In genomic region chr12:112873452-112874190, GRCm38 (mm10) we compare ENCODE assay signal across 7 mouse cellular contexts. TPM values are rescaled to one million over a fixed set of nuclear protein-coding genes. Genes with fewer than 3 reads are reported as not detected.
DNase-seq lines count a peak whose midpoint lies in the region; ATAC-seq and TF ChIP-seq lines count a peak whose summit lies in the region.

No protein-coding gene starts in this region.

- TF ChIP-seq EP300 in heart, postnatal 0 days (IDR thresholded peaks at IDR 0.05; ENCODE audit: low read depth), result no peak

- peak; percentile 34; the same call in 1 of the 2 replicates for ATAC-seq in heart, postnatal 0 days (ENCODE audit: insufficient read depth, low read depth)

- TF ChIP-seq CTCF in heart, postnatal 0 days (IDR thresholded peaks at IDR 0.05; ENCODE audit: low read depth), result peak; percentile 73

- WGBS in embryonic facial prominence, embryonic 10.5 days, result 21% methylated on average over 18 of the region's 18 CpGs
- WGBS in heart, postnatal 0 days, result 17% methylated on average over 18 of the region's 18 CpGs

- H3K36me3 ChIP-seq in embryonic facial prominence, embryonic 10.5 days (replicated peaks), result no peaks in the 10 kb centered on the region
- no peaks in the 10 kb centered on the region for H3K36me3 ChIP-seq in heart, postnatal 0 days (replicated peaks; ENCODE audit: control insufficient read depth, insufficient read depth, low read length)

- H3K27me3 ChIP-seq in embryonic facial prominence, embryonic 10.5 days (replicated peaks; ENCODE audit: low read depth, poor library complexity, severe bottlenecking), result peaks cover 96% of the 10 kb centered on the region
- peaks cover 74% of the 10 kb centered on the region for H3K27me3 ChIP-seq in heart, postnatal 0 days (ENCODE audit: control insufficient read depth, insufficient read depth, low read length)

- peak; percentile 77 to 83 for DNase-seq in CD8-positive naive resting alpha-beta T cell, adult 2 months (ENCODE audit: low read depth in 2 of 2, low spot score in 2 of 2)
- DNase-seq in Muller cell, postnatal 12 days (ENCODE audit: inconsistent ontology term), result peak; percentile 50
- DNase-seq in embryonic facial prominence, embryonic 10.5 days (ENCODE audit: low spot score), result peak; percentile 78
- no peak for DNase-seq in heart, postnatal 0 days (ENCODE audit: low spot score)
- peak; percentile 38 to 50 for DNase-seq in layer of hippocampus, adult 8-10 months (ENCODE audit: low spot score in 2 of 2)
- DNase-seq in lung, postnatal 4 days, result peak; percentile 79 to 84
- DNase-seq in right cerebral cortex, postnatal 10 days (ENCODE audit: low spot score in 2 of 2), result peak; percentile 72 to 80

- peak overlapping the region; percentile 44 for H3K4me2 ChIP-seq in heart, postnatal 0 days (ENCODE audit: low read depth, low read length)

- peak overlapping the region; percentile 57 for H3K27ac ChIP-seq in embryonic facial prominence, embryonic 10.5 days (replicated peaks)
- H3K27ac ChIP-seq in heart, postnatal 0 days (ENCODE audit: low read depth), result no peak overlapping the region

- peaks cover 70% of the 10 kb centered on the region for H3K4me1 ChIP-seq in embryonic facial prominence, embryonic 10.5 days
- H3K4me1 ChIP-seq in heart, postnatal 0 days (ENCODE audit: control insufficient read depth, insufficient read depth), result peaks cover 9% of the 10 kb centered on the region; the same call in 1 of the 2 replicates

- H3K9me3 ChIP-seq in embryonic facial prominence, embryonic 10.5 days, result no peaks in the 10 kb centered on the region
- no peaks in the 10 kb centered on the region for H3K9me3 ChIP-seq in heart, postnatal 0 days (replicated peaks; ENCODE audit: control insufficient read depth, low read length)

- peak overlapping the region; percentile 47 for H3K4me3 ChIP-seq in embryonic facial prominence, embryonic 10.5 days
- peak overlapping the region; percentile 1; the same call in 1 of the 2 replicates for H3K4me3 ChIP-seq in heart, postnatal 0 days (ENCODE audit: low read depth, low read length)

- H3K9ac ChIP-seq in heart, postnatal 0 days (replicated peaks; ENCODE audit: low read depth, low read length), result no peak overlapping the region

RNA-seq across cellular contexts. Expression of gene Gpr132, which starts 5.6 kb away (rescaled TPM):
- 0.30 TPM in 1 of 2 replicates, not detected in the other for polyA plus RNA-seq in embryonic facial prominence, embryonic 10.5 days (2016; fragmentation: Nextera tagmentation; extraction: Ambion mirVana)
- total RNA-seq in heart, postnatal 0 days (2014; rRNA removed; ENCODE audit: low replicate concordance), result 0.38 TPM in 1 of 2 replicates, not detected in the other
- polyA plus RNA-seq in heart, postnatal 0 days (2015; fragmentation: Nextera tagmentation; extraction: Ambion mirVana), result 0.04 TPM in 1 of 2 replicates, not detected in the other
- not detected for total RNA-seq in layer of hippocampus, adult 8-10 months (2022)

RNA-seq across cellular contexts. Expression of gene Cdca4, which starts 44.4 kb away (rescaled TPM):
- polyA plus RNA-seq in embryonic facial prominence, embryonic 10.5 days (2016; fragmentation: Nextera tagmentation; extraction: Ambion mirVana), result 180 and 183 TPM in 2 replicates
- total RNA-seq in heart, postnatal 0 days (2014; rRNA removed; ENCODE audit: low replicate concordance), result 27.7 and 32.2 TPM in 2 replicates
- polyA plus RNA-seq in heart, postnatal 0 days (2015; fragmentation: Nextera tagmentation; extraction: Ambion mirVana), result 18.6 and 19.1 TPM in 2 replicates
- total RNA-seq in layer of hippocampus, adult 8-10 months (2022), result 10 to 100 TPM; 10.1 to 12.0 (median 11.1) TPM

RNA-seq across cellular contexts. Expression of gene Jag2, which starts 56.0 kb away (rescaled TPM):
- 4.8 and 5.3 TPM in 2 replicates for polyA plus RNA-seq in embryonic facial prominence, embryonic 10.5 days (2016; fragmentation: Nextera tagmentation; extraction: Ambion mirVana)
- total RNA-seq in heart, postnatal 0 days (2014; rRNA removed; ENCODE audit: low replicate concordance), result 22.7 and 58.5 TPM in 2 replicates
- polyA plus RNA-seq in heart, postnatal 0 days (2015; fragmentation: Nextera tagmentation; extraction: Ambion mirVana), result 1.8 and 3.3 TPM in 2 replicates
- total RNA-seq in layer of hippocampus, adult 8-10 months (2022), result 10 to 100 TPM; 47.1 to 61.1 (median 56.9) TPM
